Mouse (Mus musculus): ENCODE data around the gene Pde10a. TPM values are rescaled to one million over a fixed set of nuclear protein-coding genes. Genes with fewer than 3 reads are reported as not detected.

Pde10a gene
- polyA plus RNA-seq, 1 experiment from 2014 or later, result 1.8 TPM

- Histone ChIP-seq H3K4me1 (replicated peaks; ENCODE audit: control insufficient read depth, insufficient read depth, low read length) (no peaks in the 10 kb centered on the region), H3K9ac (ENCODE audit: low read depth, low read length) (no peak overlapping the region), H3K9me3 (ENCODE audit: control insufficient read depth, low read length) (no peaks in the 10 kb centered on the region), H3K27ac (ENCODE audit: low read depth, low read length) (no peak overlapping the region), H3K27me3 (replicated peaks; ENCODE audit: control insufficient read depth, insufficient read depth, low read length) (no peaks in the 10 kb centered on the region; the same call in 1 of the 2 replicates), H3K36me3 (ENCODE audit: control insufficient read depth, insufficient read depth, low read length) (no peaks in the 10 kb centered on the region), H3K4me3 (ENCODE audit: low read depth, low read length) (no peak overlapping the region), H3K4me2 (no peak overlapping the region)
- WGBS, result 67% methylated on average over 13 of the region's 13 CpGs
- DNase-seq (ENCODE audit: low spot score) (no peak), ATAC-seq (replicated peaks; ENCODE audit: low FRiP score) (no peak)
Observed at GRCm38 (mm10) chr17:8892193-8892985, 367.2 kb downstream of the Pde10a start.

- H3K4me3 ChIP-seq (ENCODE audit: low read depth, low read length), result no peak overlapping the region
- H3K9ac ChIP-seq (ENCODE audit: low read depth, low read length), result no peak overlapping the region
- H3K27me3 ChIP-seq (replicated peaks; ENCODE audit: control insufficient read depth, insufficient read depth, low read length), result no peaks in the 10 kb centered on the region; the same call in 1 of the 2 replicates
- H3K4me1 ChIP-seq (replicated peaks; ENCODE audit: control insufficient read depth, insufficient read depth, low read length), result no peaks in the 10 kb centered on the region
- H3K4me2 ChIP-seq, result no peak overlapping the region
- DNase-seq (ENCODE audit: low spot score) (no peak), ATAC-seq (replicated peaks; ENCODE audit: low FRiP score) (no peak)
- H3K27ac ChIP-seq (ENCODE audit: low read depth, low read length), result no peak overlapping the region
- H3K36me3 ChIP-seq (ENCODE audit: control insufficient read depth, insufficient read depth, low read length), result no peaks in the 10 kb centered on the region
- WGBS, result 76% methylated on average over 14 of the region's 14 CpGs
- no peaks in the 10 kb centered on the region for H3K9me3 ChIP-seq (ENCODE audit: control insufficient read depth, low read length)
Observed at GRCm38 (mm10) chr17:8895991-8896390, 370.8 kb downstream of the Pde10a start.

- Histone ChIP-seq H3K27me3 (replicated peaks; ENCODE audit: control insufficient read depth, insufficient read depth, low read length) (no peaks in the 10 kb centered on the region), H3K4me2 (no peak overlapping the region), H3K4me3 (ENCODE audit: low read depth, low read length) (no peak overlapping the region), H3K27ac (ENCODE audit: low read depth, low read length) (no peak overlapping the region), H3K36me3 (ENCODE audit: control insufficient read depth, insufficient read depth, low read length) (no peaks in the 10 kb centered on the region), H3K9me3 (ENCODE audit: control insufficient read depth, low read length) (no peaks in the 10 kb centered on the region), H3K9ac (ENCODE audit: low read depth, low read length) (no peak overlapping the region), H3K4me1 (replicated peaks; ENCODE audit: control insufficient read depth, insufficient read depth, low read length) (no peaks in the 10 kb centered on the region)
- WGBS, result 84% methylated on average over 10 of the region's 10 CpGs
- ATAC-seq (replicated peaks; ENCODE audit: low FRiP score), result no peak
- no peak for DNase-seq (ENCODE audit: low spot score)
Observed at GRCm38 (mm10) chr17:8897749-8898148, 372.6 kb downstream of the Pde10a start.

GRCm38 (mm10) chr17:8898221-8898620 is 373.0 kb downstream of the Pde10a start:
- H3K9ac ChIP-seq (ENCODE audit: low read depth, low read length), result no peak overlapping the region
- no peaks in the 10 kb centered on the region for H3K36me3 ChIP-seq (ENCODE audit: control insufficient read depth, insufficient read depth, low read length)
- H3K27ac ChIP-seq (ENCODE audit: low read depth, low read length), result no peak overlapping the region
- H3K4me2 ChIP-seq, result no peak overlapping the region
- no peak for DNase-seq (ENCODE audit: low spot score)
- H3K4me1 ChIP-seq (replicated peaks; ENCODE audit: control insufficient read depth, insufficient read depth, low read length), result no peaks in the 10 kb centered on the region
- H3K4me3 ChIP-seq (ENCODE audit: low read depth, low read length), result no peak overlapping the region
- 77% methylated on average over 8 of the region's 8 CpGs for whole genome bisulfite sequencing
- ATAC-seq (replicated peaks; ENCODE audit: low FRiP score), result no peak
- H3K9me3 ChIP-seq (ENCODE audit: control insufficient read depth, low read length), result no peaks in the 10 kb centered on the region
- H3K27me3 ChIP-seq (replicated peaks; ENCODE audit: control insufficient read depth, insufficient read depth, low read length), result no peaks in the 10 kb centered on the region

GRCm38 (mm10) chr17:8899212-8899611 is 374.0 kb downstream of the Pde10a start:
- Histone ChIP-seq H3K27ac (ENCODE audit: low read depth, low read length) (no peak overlapping the region), H3K36me3 (ENCODE audit: control insufficient read depth, insufficient read depth, low read length) (no peaks in the 10 kb centered on the region), H3K4me3 (ENCODE audit: low read depth, low read length) (no peak overlapping the region), H3K4me2 (no peak overlapping the region), H3K9ac (ENCODE audit: low read depth, low read length) (no peak overlapping the region), H3K4me1 (replicated peaks; ENCODE audit: control insufficient read depth, insufficient read depth, low read length) (no peaks in the 10 kb centered on the region), H3K27me3 (replicated peaks; ENCODE audit: control insufficient read depth, insufficient read depth, low read length) (no peaks in the 10 kb centered on the region), H3K9me3 (ENCODE audit: control insufficient read depth, low read length) (no peaks in the 10 kb centered on the region)
- 91% methylated on average over 7 of the region's 7 CpGs for WGBS
- no peak for DNase-seq (ENCODE audit: low spot score)
- ATAC-seq (replicated peaks; ENCODE audit: low FRiP score), result no peak

GRCm38 (mm10) chr17:8903555-8904283 is 378.5 kb downstream of the Pde10a start:
- Histone ChIP-seq H3K27ac (ENCODE audit: low read depth, low read length) (no peak overlapping the region), H3K4me3 (ENCODE audit: low read depth, low read length) (no peak overlapping the region), H3K9ac (ENCODE audit: low read depth, low read length) (no peak overlapping the region), H3K27me3 (replicated peaks; ENCODE audit: control insufficient read depth, insufficient read depth, low read length) (no peaks in the 10 kb centered on the region), H3K9me3 (ENCODE audit: control insufficient read depth, low read length) (no peaks in the 10 kb centered on the region), H3K36me3 (ENCODE audit: control insufficient read depth, insufficient read depth, low read length) (no peaks in the 10 kb centered on the region), H3K4me1 (replicated peaks; ENCODE audit: control insufficient read depth, insufficient read depth, low read length) (no peaks in the 10 kb centered on the region), H3K4me2 (no peak overlapping the region)
- ATAC-seq (replicated peaks; ENCODE audit: low FRiP score), result no peak
- 85% methylated on average over 5 of the region's 5 CpGs for WGBS
- DNase-seq (ENCODE audit: low spot score), result no peak

- Histone ChIP-seq H3K4me2 (no peak overlapping the region), H3K27me3 (replicated peaks; ENCODE audit: control insufficient read depth, insufficient read depth, low read length) (no peaks in the 10 kb centered on the region), H3K4me3 (ENCODE audit: low read depth, low read length) (no peak overlapping the region), H3K4me1 (replicated peaks; ENCODE audit: control insufficient read depth, insufficient read depth, low read length) (no peaks in the 10 kb centered on the region), H3K9ac (ENCODE audit: low read depth, low read length) (no peak overlapping the region), H3K36me3 (ENCODE audit: control insufficient read depth, insufficient read depth, low read length) (no peaks in the 10 kb centered on the region), H3K9me3 (ENCODE audit: control insufficient read depth, low read length) (no peaks in the 10 kb centered on the region), H3K27ac (ENCODE audit: low read depth, low read length) (no peak overlapping the region)
- ATAC-seq (replicated peaks; ENCODE audit: low FRiP score) (no peak), DNase-seq (ENCODE audit: low spot score) (no peak)
- 67% methylated on average over 5 of the region's 5 CpGs for WGBS
Observed at GRCm38 (mm10) chr17:8910571-8910970, 385.4 kb downstream of the Pde10a start.

- H3K4me3 ChIP-seq (ENCODE audit: low read depth, low read length), result no peak overlapping the region
- H3K36me3 ChIP-seq (ENCODE audit: control insufficient read depth, insufficient read depth, low read length), result no peaks in the 10 kb centered on the region
- DNase-seq (ENCODE audit: low spot score), result no peak
- no peak overlapping the region for H3K4me2 ChIP-seq
- WGBS, result 78% methylated on average over 3 of the region's 3 CpGs
- no peaks in the 10 kb centered on the region for H3K27me3 ChIP-seq (replicated peaks; ENCODE audit: control insufficient read depth, insufficient read depth, low read length)
- H3K9me3 ChIP-seq (ENCODE audit: control insufficient read depth, low read length), result no peaks in the 10 kb centered on the region
- no peak overlapping the region for H3K27ac ChIP-seq (ENCODE audit: low read depth, low read length)
- no peaks in the 10 kb centered on the region for H3K4me1 ChIP-seq (replicated peaks; ENCODE audit: control insufficient read depth, insufficient read depth, low read length)
- H3K9ac ChIP-seq (ENCODE audit: low read depth, low read length), result no peak overlapping the region
- ATAC-seq (replicated peaks; ENCODE audit: low FRiP score), result no peak
Observed at GRCm38 (mm10) chr17:8912933-8913332, 387.8 kb downstream of the Pde10a start.

GRCm38 (mm10) chr17:8915693-8916092 is 390.5 kb downstream of the Pde10a start:
- DNase-seq (ENCODE audit: low spot score) (no peak), ATAC-seq (replicated peaks; ENCODE audit: low FRiP score) (no peak)
- no peaks in the 10 kb centered on the region for H3K36me3 ChIP-seq (ENCODE audit: control insufficient read depth, insufficient read depth, low read length)
- no peak overlapping the region for H3K4me3 ChIP-seq (ENCODE audit: low read depth, low read length)
- H3K27ac ChIP-seq (ENCODE audit: low read depth, low read length), result no peak overlapping the region
- H3K9ac ChIP-seq (ENCODE audit: low read depth, low read length), result no peak overlapping the region
- no peaks in the 10 kb centered on the region for H3K9me3 ChIP-seq (ENCODE audit: control insufficient read depth, low read length)
- no peak overlapping the region for H3K4me2 ChIP-seq
- H3K4me1 ChIP-seq (replicated peaks; ENCODE audit: control insufficient read depth, insufficient read depth, low read length), result no peaks in the 10 kb centered on the region
- no peaks in the 10 kb centered on the region for H3K27me3 ChIP-seq (replicated peaks; ENCODE audit: control insufficient read depth, insufficient read depth, low read length)
